Mouse (Mus musculus) forebrain, embryonic 13.5 days (tissue): ENCODE data around the gene Hspb9. TPM values are rescaled to one million over a fixed set of nuclear protein-coding genes. Genes with fewer than 3 reads are reported as not detected.
A peak's percentile ranks its signal among the peaks of the same experiment; 100 is the strongest.

ENCODE experiments used
- ATAC-seq: fragments of 200-750 bp; cut with Nextera tagmentation; 2 replicates; pipeline ENCODE4 v1.8.0; 2017
- H3K27ac ChIP-seq: fragments of 300-500 bp; sonication (generic); 2 replicates; pipeline ENCODE4 v1.5.1; 2015; ENCODE audit warnings: inconsistent platforms, mild to moderate bottlenecking, moderate library complexity
- H3K27me3 ChIP-seq: fragments of 300-500 bp; sonication (generic); 2 replicates; pipeline ENCODE4 v1.6.1; 2015; ENCODE audit warnings: mild to moderate bottlenecking, inconsistent platforms
- H3K36me3 ChIP-seq: fragments of 300-500 bp; sonication (generic); 2 replicates; pipeline ENCODE4 v1.6.1; 2015; ENCODE audit warnings: mild to moderate bottlenecking, inconsistent platforms; ENCODE audit not compliant: poor library complexity, severe bottlenecking
- H3K4me1 ChIP-seq: fragments of 300-500 bp; sonication (generic); 2 replicates; pipeline ENCODE4 v1.6.1; 2015; ENCODE audit warnings: inconsistent platforms
- H3K4me2 ChIP-seq: fragments of 300-500 bp; sonication (generic); 2 replicates; pipeline ENCODE4 v1.6.1; 2015; ENCODE audit warnings: inconsistent platforms, mild to moderate bottlenecking, moderate library complexity
- H3K4me3 ChIP-seq: fragments of 300-500 bp; sonication (generic); 2 replicates; pipeline ENCODE4 v1.5.1; 2015; ENCODE audit warnings: mild to moderate bottlenecking, inconsistent platforms
- H3K9ac ChIP-seq: fragments of 300-500 bp; sonication (generic); 2 replicates; pipeline ENCODE4 v1.6.1; 2015; ENCODE audit warnings: mild to moderate bottlenecking, inconsistent platforms
- H3K9me3 ChIP-seq: fragments of 300-500 bp; sonication (generic); replicated peaks from 2 replicates; pipeline ENCODE4 v1.6.1; 2016; ENCODE audit warnings: inconsistent platforms
- WGBS: fragments of 180-500 bp; shearing (Covaris S2); methylation state at CpG from one replicate; pipeline ENCODE4 v1.1.7; 2015; 5-methylcytosine and 5-hydroxymethylcytosine counted together
- polyA plus RNA-seq: library from polyadenylated mRNA; unstranded; fragments of >200 nt; fragmentation: Nextera tagmentation; extraction: Ambion mirVana; gene quantifications from 2 replicates; pipeline ENCODE4 v1.2.1, GENCODE M21; 2015

Hspb9 gene
- polyA plus RNA-seq, 1 experiment from 2014 or later = not detected

DNA sequence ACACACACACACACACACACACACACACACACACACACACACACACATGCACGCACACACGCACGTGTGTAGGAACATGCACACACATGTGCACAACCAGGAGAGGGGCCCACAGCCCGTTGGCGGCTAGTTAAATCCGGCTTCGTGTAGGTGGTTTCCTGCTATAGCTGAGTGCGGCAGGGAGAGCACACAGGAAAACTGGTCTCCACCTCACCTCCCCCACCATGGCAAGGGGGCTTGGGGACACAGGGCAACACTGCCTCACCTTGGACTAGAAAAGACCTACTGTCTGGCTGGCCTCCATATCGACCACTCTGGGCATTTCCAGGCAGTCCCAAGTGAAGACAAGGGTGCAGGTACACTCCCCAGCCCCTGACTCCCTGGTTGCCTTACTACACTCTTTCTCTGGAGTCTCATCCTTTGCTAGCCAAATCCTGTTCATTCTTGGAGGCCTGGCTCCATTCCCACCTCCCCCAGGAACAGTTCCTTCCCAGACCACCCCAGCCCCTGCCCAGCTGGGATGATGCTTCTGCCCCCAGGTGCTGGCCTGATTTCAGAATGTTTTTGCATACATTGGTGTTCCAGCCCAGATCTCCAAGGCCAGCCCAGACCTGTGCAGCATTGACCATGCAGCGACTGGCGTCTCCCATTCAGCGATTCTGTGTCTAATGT lies 40.5 kb downstream of the Hspb9 start:
- peaks cover 21% of the 10 kb centered on the region for H3K27me3 ChIP-seq
- WGBS = 89% methylated on average over 12 of the region's 12 CpGs

DNA sequence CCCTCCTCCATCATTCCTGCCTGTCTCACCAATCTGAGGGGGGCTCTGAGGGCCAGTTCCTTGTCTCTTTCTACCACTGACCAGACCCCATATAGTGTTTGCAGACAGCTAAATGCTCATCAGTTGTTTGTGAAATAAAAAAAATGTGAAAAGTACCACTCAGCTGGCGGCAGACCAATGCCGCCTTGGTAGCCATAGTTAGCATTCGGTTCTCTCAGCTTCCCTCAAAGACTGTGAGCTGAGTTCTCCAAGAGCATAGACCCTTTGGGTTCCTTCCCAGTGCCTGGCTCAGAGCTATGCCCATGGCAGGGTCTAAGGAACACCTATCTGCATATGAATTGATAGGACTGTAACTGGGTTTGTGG lies 41.0 kb downstream of the Hspb9 start:
- Histone ChIP-seq H3K27ac (no peak overlapping the region), H3K9ac (no peak overlapping the region), H3K4me3 (no peak overlapping the region), H3K4me2 (no peak overlapping the region), H3K4me1 (peaks cover 13% of the 10 kb centered on the region), H3K36me3 (peaks cover 19% of the 10 kb centered on the region), H3K9me3 (no peaks in the 10 kb centered on the region), H3K27me3 (peaks cover 23% of the 10 kb centered on the region)
- no peak for ATAC-seq
- WGBS = 95% methylated on average over 3 of the region's 3 CpGs

More for the DNA sequence above, 40.5 kb downstream of the Hspb9 start:
- Histone ChIP-seq H3K4me1 (peaks cover 8% of the 10 kb centered on the region), H3K27ac (no peak overlapping the region), H3K4me3 (no peak overlapping the region), H3K4me2 (no peak overlapping the region), H3K36me3 (peaks cover 23% of the 10 kb centered on the region), H3K9ac (no peak overlapping the region), H3K9me3 (no peaks in the 10 kb centered on the region)
- ATAC-seq = no peak

DNA sequence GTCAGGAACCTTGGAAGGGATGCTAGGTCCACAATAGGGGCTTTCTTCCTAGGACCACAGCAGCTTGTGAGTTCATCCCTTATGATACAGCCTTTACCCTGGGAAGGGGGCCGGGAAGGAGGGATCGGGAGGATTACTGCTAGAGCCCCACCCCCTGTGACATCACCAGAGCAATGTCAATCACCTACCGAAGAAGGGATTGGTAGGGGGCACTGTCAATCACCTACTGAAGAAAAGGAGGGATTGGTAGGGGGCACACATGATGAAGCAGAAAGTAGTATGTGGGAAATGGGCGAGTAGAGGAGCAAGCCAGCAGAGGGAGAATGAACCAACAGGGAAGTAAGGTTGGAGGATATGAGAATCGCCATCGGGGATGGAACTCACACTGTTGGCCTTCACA lies 42.8 kb downstream of the Hspb9 start:
- H3K4me1 ChIP-seq = peaks cover 16% of the 10 kb centered on the region
- WGBS = 68% methylated on average over 6 of the region's 6 CpGs

DNA sequence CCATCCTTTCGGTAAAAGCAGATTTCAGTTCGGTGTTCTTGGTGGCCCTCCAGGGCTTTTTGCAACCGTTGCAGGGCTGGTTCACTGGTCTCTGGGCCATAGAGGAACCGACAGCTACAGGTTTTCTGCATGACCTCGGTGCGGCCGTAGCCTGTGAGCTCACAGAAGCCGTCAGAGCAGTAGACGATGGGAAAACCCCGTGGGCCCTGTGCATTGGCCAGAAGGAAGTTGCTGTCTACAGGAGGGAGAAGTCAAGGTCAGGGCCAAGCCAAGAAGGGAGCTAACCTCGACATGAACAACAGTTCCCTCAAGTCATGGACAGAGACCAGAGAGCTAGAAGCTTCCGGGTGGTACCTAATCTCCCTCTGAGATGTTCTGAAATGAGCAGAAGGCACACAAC lies 43.9 kb downstream of the Hspb9 start:
- Histone ChIP-seq H3K27ac (no peak overlapping the region), H3K9ac (no peak overlapping the region), H3K9me3 (no peaks in the 10 kb centered on the region), H3K4me3 (no peak overlapping the region), H3K4me2 (no peak overlapping the region), H3K36me3 (peaks cover 5% of the 10 kb centered on the region; the same call in 1 of the 2 replicates), H3K27me3 (peaks cover 27% of the 10 kb centered on the region), H3K4me1 (peaks cover 23% of the 10 kb centered on the region)
- WGBS = 93% methylated on average over 12 of the region's 12 CpGs
- ATAC-seq = no peak

More for the DNA sequence above, 42.8 kb downstream of the Hspb9 start:
- Histone ChIP-seq H3K27ac (no peak overlapping the region), H3K27me3 (peaks cover 23% of the 10 kb centered on the region), H3K4me2 (no peak overlapping the region), H3K9ac (no peak overlapping the region), H3K36me3 (peaks cover 5% of the 10 kb centered on the region; the same call in 1 of the 2 replicates), H3K4me3 (no peak overlapping the region), H3K9me3 (no peaks in the 10 kb centered on the region)
- ATAC-seq = no peak

DNA sequence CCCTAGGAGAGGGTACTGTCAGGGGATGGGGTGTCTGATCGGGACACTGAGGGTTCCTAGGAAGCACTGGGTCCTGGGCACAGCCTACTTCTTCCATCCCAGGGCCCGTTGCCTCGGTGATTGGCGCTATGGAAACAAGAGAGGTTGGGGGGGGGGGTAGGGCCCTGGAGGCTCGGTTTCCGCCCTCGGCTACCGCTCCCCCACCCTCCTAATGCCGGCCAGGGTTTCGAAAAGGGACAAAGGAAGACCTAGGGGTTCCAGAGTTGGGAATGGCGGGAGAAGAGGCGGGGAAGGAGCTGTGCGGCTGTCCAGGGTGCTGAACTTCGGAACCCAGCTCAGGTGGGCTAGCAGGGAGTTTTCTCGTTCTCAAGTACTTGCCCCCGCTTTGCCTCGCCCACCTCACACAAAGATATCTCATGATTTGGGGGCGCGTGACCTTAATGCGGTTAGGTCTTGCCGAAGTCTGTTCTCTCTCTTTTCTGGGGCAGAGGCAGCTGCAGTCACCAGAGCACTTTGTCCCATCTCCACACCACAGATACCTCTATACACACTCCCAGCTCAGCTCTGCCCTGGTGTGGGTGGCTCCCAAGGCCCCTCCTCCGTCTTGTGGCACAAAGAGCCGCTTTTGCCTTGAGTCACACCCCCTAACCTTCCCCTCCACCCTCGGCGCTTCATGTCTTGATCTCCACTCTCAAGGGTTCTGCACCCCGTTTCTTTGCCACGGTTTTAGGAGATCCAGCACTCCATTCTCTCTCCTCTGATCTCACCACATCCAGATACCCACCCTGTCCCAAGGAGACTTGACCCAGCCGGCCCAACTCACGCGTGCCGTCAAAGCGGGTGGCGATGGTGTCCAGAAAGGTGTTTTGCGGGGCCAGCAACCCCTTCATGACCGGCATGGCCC lies 45.3 kb downstream of the Hspb9 start:
- H3K36me3 ChIP-seq = peaks cover 5% of the 10 kb centered on the region; the same call in 1 of the 2 replicates
- peak; percentile 64 for ATAC-seq

DNA sequence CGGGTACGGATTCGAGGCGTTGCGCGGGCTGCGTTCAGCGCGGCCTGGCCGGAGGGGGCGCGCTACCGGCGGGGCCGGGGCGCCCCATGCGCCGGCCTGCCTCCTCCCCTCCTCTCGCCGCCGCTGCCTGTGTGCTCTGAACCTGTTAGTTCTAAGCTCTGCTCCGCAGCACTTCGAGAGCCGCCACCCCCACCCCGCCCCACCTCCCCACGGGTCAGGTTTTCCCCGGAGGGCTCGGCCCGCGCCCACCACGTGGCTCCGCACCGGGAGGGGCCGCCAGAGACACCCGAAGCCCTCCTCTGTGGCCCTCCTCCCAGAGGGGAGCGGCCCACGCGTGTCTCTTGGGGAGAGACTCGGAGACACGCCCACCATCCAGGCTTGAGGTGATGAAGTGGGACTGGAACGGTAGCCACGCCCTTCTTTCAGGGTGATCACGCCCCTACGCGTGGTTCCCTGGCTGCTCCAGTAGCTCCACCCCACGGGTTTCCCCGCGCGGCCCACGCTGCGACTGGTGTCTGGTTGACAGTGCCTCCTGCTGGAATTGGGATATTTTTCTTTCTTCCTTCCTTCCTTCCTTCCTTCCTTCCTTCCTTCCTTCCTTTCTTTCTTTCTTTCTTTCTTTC lies 46.1 kb downstream of the Hspb9 start, which contains the start of gene Kcnh4:
Gene Kcnh4 (minus strand): TSS at position 332 of the 623 bp plus-strand sequence.
- H3K36me3 ChIP-seq = peaks cover 5% of the 10 kb centered on the region; the same call in 1 of the 2 replicates
- peak within 1 kb of the TSS; percentile 50 for H3K4me3 ChIP-seq
- peak within 1 kb of the TSS; percentile 68 for H3K9ac ChIP-seq
- H3K9me3 ChIP-seq = no peaks in the 10 kb centered on the region
- WGBS = 0% methylated on average over 26 of the region's 51 CpGs
- H3K4me2 ChIP-seq = peak within 1 kb of the TSS; percentile 77
- ATAC-seq = peak; percentile 69
- H3K27ac ChIP-seq = peak within 1 kb of the TSS; percentile 40
- peaks cover 29% of the 10 kb centered on the region for H3K27me3 ChIP-seq
- H3K4me1 ChIP-seq = peaks cover 23% of the 10 kb centered on the region

More for the DNA sequence above, 45.3 kb downstream of the Hspb9 start:
- Histone ChIP-seq H3K4me3 (peak overlapping the region; percentile 50), H3K27me3 (peaks cover 29% of the 10 kb centered on the region), H3K27ac (peak overlapping the region; percentile 40), H3K4me1 (peaks cover 23% of the 10 kb centered on the region), H3K9me3 (no peaks in the 10 kb centered on the region), H3K9ac (peak overlapping the region; percentile 68), H3K4me2 (peak overlapping the region; percentile 77)
- under 1% methylated on average over 35 of the region's 35 CpGs for WGBS

DNA sequence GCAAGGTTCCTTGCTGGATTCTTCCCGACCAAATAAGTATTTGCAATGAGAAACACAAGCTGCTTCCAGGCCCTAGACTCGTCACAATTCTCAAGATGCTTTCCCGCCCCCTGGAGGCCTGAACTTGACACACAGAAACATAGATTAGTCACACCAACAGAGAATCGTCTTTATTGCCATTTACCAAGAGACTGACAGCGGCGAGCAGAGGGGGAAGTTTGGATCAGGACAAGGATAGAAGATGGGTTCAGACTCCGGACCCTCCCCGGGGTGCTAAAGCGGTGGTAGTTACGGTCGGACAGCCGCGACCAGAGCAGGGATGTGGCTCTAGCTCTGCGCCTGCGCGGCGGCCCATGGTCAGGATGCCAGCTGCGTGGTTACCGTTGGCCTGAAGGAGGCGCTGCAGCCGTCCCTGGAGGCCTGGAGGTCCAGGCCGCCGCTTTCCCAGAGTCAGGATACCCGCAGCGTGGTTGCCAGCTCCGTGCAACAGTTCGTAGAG lies 47.9 kb downstream of the Hspb9 start:
- H3K9ac ChIP-seq = peak overlapping the region; percentile 62
- peaks cover 23% of the 10 kb centered on the region for H3K4me1 ChIP-seq
- peaks cover 25% of the 10 kb centered on the region for H3K27me3 ChIP-seq
- H3K4me3 ChIP-seq = peak overlapping the region; percentile 45
- ATAC-seq = peak; percentile 56
- no peak overlapping the region; the same call in 1 of the 2 replicates for H3K27ac ChIP-seq
- H3K9me3 ChIP-seq = no peaks in the 10 kb centered on the region
- under 1% methylated on average over 27 of the region's 27 CpGs for WGBS
- peak overlapping the region; percentile 70 for H3K4me2 ChIP-seq
- 0 out of 2 replicates have a peak, but pooled peaks cover under 1% of the 10 kb centered on the region for H3K36me3 ChIP-seq

DNA sequence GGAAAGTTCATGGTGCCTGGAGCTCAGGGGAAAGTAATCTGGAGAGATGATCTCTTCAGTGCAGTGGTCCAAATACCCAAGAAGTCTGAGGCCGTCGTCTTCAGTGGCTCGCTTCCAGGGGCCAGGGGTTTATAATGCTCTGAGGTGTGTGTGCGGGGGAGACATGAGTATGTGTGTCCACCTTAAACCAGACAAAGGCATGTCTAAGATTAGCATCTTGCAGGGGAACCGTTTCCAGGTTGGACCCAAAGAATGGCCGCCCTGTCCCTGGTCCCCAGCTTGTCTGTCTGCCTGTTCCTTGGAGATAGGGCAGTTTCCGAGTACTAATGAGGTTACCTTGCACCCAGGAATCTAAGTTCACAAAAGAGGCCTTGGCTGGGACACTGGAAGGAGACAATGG lies 49.2 kb downstream of the Hspb9 start, which contains the start of gene Hcrt:
Gene Hcrt (minus strand): TSS at position 101 of the 400 bp plus-strand sequence.
- peak within 1 kb of the TSS; percentile 45 for H3K4me3 ChIP-seq
- H3K9me3 ChIP-seq = no peaks in the 10 kb centered on the region
- no peak within 1 kb of the TSS; the same call in 1 of the 2 replicates for H3K27ac ChIP-seq
- H3K4me1 ChIP-seq = peaks cover 23% of the 10 kb centered on the region
- H3K9ac ChIP-seq = peak within 1 kb of the TSS; percentile 62
- 87% methylated on average over 7 of the region's 7 CpGs for WGBS
- peaks cover 25% of the 10 kb centered on the region for H3K27me3 ChIP-seq
- no peaks in the 10 kb centered on the region for H3K36me3 ChIP-seq
- H3K4me2 ChIP-seq = peak within 1 kb of the TSS; percentile 70
- no peak for ATAC-seq

Other genes starting within 250 kb of the Hspb9 start
- gene Klhl11, start 241.1 kb upstream of the Hspb9 start, polyA plus RNA-seq = 12.1 and 12.2 TPM in 2 replicates
- gene Acly, start 185.8 kb upstream of the Hspb9 start, polyA plus RNA-seq = 251 and 271 TPM in 2 replicates
- 1.6 and 1.9 TPM in 2 replicates for gene Ttc25, start 168.2 kb upstream of the Hspb9 start, polyA plus RNA-seq
- 20.1 and 20.8 TPM in 2 replicates for gene Cnp, start 138.9 kb upstream of the Hspb9 start, polyA plus RNA-seq
- 94.7 and 101 TPM in 2 replicates for gene Nkiras2, start 94.6 kb upstream of the Hspb9 start, polyA plus RNA-seq
- 283 and 285 TPM in 2 replicates for gene Dnajc7, start 93.7 kb upstream of the Hspb9 start, polyA plus RNA-seq
- 0.18 and 0.48 TPM in 2 replicates for gene Zfp385c, start 21.4 kb upstream of the Hspb9 start, polyA plus RNA-seq
- gene Dhx58, start 9.6 kb upstream of the Hspb9 start, polyA plus RNA-seq = 1.8 and 2.1 TPM in 2 replicates
- gene Kat2a, start 1.4 kb upstream of the Hspb9 start, polyA plus RNA-seq = 41.6 and 48.7 TPM in 2 replicates
- gene Rab5c, start 24.4 kb downstream of the Hspb9 start, polyA plus RNA-seq = 22.7 and 23.1 TPM in 2 replicates
- 3.4 and 4.6 TPM in 2 replicates for gene Kcnh4, start 46.1 kb downstream of the Hspb9 start, polyA plus RNA-seq
- not detected in 2 replicates for gene Hcrt, start 49.1 kb downstream of the Hspb9 start, polyA plus RNA-seq
- gene Ghdc, start 57.1 kb downstream of the Hspb9 start, polyA plus RNA-seq = 1.9 and 2.4 TPM in 2 replicates
- gene Stat5b, start 136.9 kb downstream of the Hspb9 start, polyA plus RNA-seq = 11.1 and 14.0 TPM in 2 replicates
- gene Stat5a, start 145.5 kb downstream of the Hspb9 start, polyA plus RNA-seq = 0.85 and 1.2 TPM in 2 replicates
- 24.6 and 29.1 TPM in 2 replicates for gene Stat3, start 225.7 kb downstream of the Hspb9 start, polyA plus RNA-seq